9 mouse cellular contexts compared by ENCODE assay signal in the genomic region with DNA sequence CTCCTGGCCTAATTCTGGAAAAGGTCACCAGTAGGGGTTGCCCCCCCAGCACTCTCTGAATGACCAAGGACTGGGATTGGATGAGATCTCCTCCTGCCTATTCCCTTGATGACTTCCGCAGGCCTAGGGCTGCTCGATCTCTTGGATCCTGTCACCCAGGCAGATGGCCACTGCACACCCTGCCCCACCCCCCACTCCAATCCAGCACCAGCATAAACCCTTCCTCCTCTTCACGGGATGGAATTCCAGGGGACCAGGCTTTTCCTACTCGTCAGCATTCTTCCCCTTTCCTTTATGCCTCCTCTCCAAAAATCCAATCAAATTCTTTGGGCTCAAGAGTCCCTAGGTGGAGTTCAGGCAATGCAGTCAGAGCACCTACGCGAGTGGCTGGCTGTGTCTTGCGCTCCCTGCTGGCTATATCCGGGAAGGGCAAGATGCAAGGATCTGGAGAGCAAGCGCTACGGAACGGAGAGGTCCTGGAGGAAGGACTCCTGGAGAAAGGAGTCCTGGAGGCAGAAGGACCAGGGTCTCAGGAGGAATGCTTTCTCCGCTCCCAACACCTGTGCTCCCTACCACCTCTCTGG. TPM values are rescaled to one million over a fixed set of nuclear protein-coding genes. Genes with fewer than 3 reads are reported as not detected.
A peak's percentile ranks its signal among the peaks of the same experiment; 100 is the strongest.
DNase-seq lines count a peak whose midpoint lies in the region; ATAC-seq and TF ChIP-seq lines count a peak whose summit lies in the region.
"Had no signal": no experiment of that assay in that cellular context is flagged by ENCODE, and none has a peak within 500 bp of the region (broad histone marks: within the 10 kb centered on the region; RNA-seq: fewer than 3 reads in every experiment).

No protein-coding gene starts in this region.

- no peak overlapping the region for H3K4me3 ChIP-seq in hindbrain, embryonic 14.5 days (replicated peaks; ENCODE audit: low read length)
- H3K4me3 ChIP-seq in small intestine, adult 2 months (ENCODE audit: low read depth, low read length), result no peak overlapping the region

- DNase-seq in MEL-GATA-1-ER (ENCODE audit: extremely low read depth, low read depth) (peak; percentile 30), adipocyte (ENCODE audit: low spot score) (no peak)
- peak; percentile 56 for DNase-seq in c-Kit-positive CD71-negative TER-119-negative erythroid progenitor cells, embryonic 14.5 days (ENCODE audit: low read depth)
- DNase-seq in hindbrain, embryonic 14.5 days (ENCODE audit: low spot score), result peak; percentile 64
- peak; percentile 71 to 74 for DNase-seq in left cerebral cortex, adult 18-20 months (ENCODE audit: low spot score in 2 of 2)

- H3K27me3 ChIP-seq in hindbrain, embryonic 14.5 days (ENCODE audit: control insufficient read depth, insufficient read depth, low read length), result peaks cover 3% of the 10 kb centered on the region; the same call in 1 of the 2 replicates
- 0 out of 2 replicates have a peak, but pooled peaks cover 8% of the 10 kb centered on the region for H3K27me3 ChIP-seq in small intestine, adult 2 months (ENCODE audit: control insufficient read depth, insufficient read depth, low read length)

- no peak overlapping the region for H3K27ac ChIP-seq in hindbrain, embryonic 14.5 days
- no peak overlapping the region for H3K27ac ChIP-seq in small intestine, adult 2 months (ENCODE audit: insufficient read depth, low read depth, low read length)

- H3K9ac ChIP-seq in hindbrain, embryonic 14.5 days, result no peak overlapping the region

- TF ChIP-seq CTCF in small intestine, adult 2 months (IDR thresholded peaks at IDR 0.05; ENCODE audit: extremely low read depth, insufficient read length, insufficient replicate concordance, low read depth, low read length), result peak; percentile 70; the same call in 1 of the 2 replicates

- ATAC-seq in erythroid progenitor cell, adult 5-6 weeks (replicated peaks; ENCODE audit: low FRiP score, poor library complexity, severe bottlenecking), result peak; percentile 50
- peak; percentile 41; the same call in 1 of the 2 replicates for ATAC-seq in hindbrain, embryonic 14.5 days (ENCODE audit: low FRiP score)
- peak; percentile 79 for ATAC-seq in megakaryocyte progenitor cell, adult 5-6 weeks (replicated peaks; ENCODE audit: poor library complexity)

- 20% methylated on average over 12 of the region's 12 CpGs for WGBS in hindbrain, embryonic 14.5 days
- WGBS in small intestine, adult 2 months, result 10% methylated on average over 12 of the region's 12 CpGs

- no peaks in the 10 kb centered on the region for H3K36me3 ChIP-seq in hindbrain, embryonic 14.5 days (replicated peaks; ENCODE audit: control insufficient read depth, insufficient read depth)
- H3K36me3 ChIP-seq in small intestine, adult 2 months (ENCODE audit: control insufficient read depth, insufficient read depth, low read length), result no peaks in the 10 kb centered on the region

- H3K4me1 ChIP-seq in hindbrain, embryonic 14.5 days (replicated peaks; ENCODE audit: control insufficient read depth, insufficient read depth, low read length), result no peaks in the 10 kb centered on the region
- 0 out of 2 replicates have a peak, but pooled peaks cover 2% of the 10 kb centered on the region for H3K4me1 ChIP-seq in small intestine, adult 2 months (ENCODE audit: control insufficient read depth, insufficient read depth, insufficient read length, low read length)

- H3K9me3 ChIP-seq in hindbrain, embryonic 14.5 days (ENCODE audit: control insufficient read depth, low read length), result no peaks in the 10 kb centered on the region

- H3K4me2 ChIP-seq in hindbrain, embryonic 14.5 days (replicated peaks), result no peak overlapping the region

- no peak for TF ChIP-seq POLR2A in small intestine, adult 2 months (IDR thresholded peaks at IDR 0.05; ENCODE audit: low read depth, low read length)

RNA-seq across cellular contexts. Expression of a gene that starts 7.1 kb away (rescaled TPM):
- not detected in 2 replicates for total RNA-seq in erythroid progenitor cell, adult 5-6 weeks (2015; ENCODE audit: low replicate concordance)
- 0.13 TPM in 1 of 2 replicates, not detected in the other for total RNA-seq in erythroid progenitor cell, adult 5-6 weeks (2017; ENCODE audit: low replicate concordance)
- 105 and 137 TPM in 2 replicates for polyA plus RNA-seq in hindbrain, embryonic 14.5 days (2014; fragmentation: Nextera tagmentation; extraction: Ambion mirVana)
- 100 to 1,000 TPM; 147 to 179 TPM for total RNA-seq in left cerebral cortex, adult 18-20 months (2021)
- not detected in 2 replicates for total RNA-seq in megakaryocyte progenitor cell, adult 5-6 weeks (2015)
- not detected in 2 replicates for total RNA-seq in megakaryocyte progenitor cell, adult 5-6 weeks (2017)
- polyA plus RNA-seq in small intestine, adult 2 months (2012; rRNA removed), result 2.7 and 4.6 TPM in 2 replicates

RNA-seq across cellular contexts. Expression of a gene that starts 28.9 kb away (rescaled TPM):
- not detected in 2 replicates for total RNA-seq in erythroid progenitor cell, adult 5-6 weeks (2015; ENCODE audit: low replicate concordance)
- total RNA-seq in erythroid progenitor cell, adult 5-6 weeks (2017; ENCODE audit: low replicate concordance), result not detected in 2 replicates
- polyA plus RNA-seq in hindbrain, embryonic 14.5 days (2014; fragmentation: Nextera tagmentation; extraction: Ambion mirVana), result 0.50 TPM in 1 of 2 replicates, not detected in the other
- total RNA-seq in left cerebral cortex, adult 18-20 months (2021), result not detected
- total RNA-seq in megakaryocyte progenitor cell, adult 5-6 weeks (2015), result not detected in 2 replicates
- total RNA-seq in megakaryocyte progenitor cell, adult 5-6 weeks (2017), result not detected in 2 replicates
- 0.38 and 336 TPM in 2 replicates for polyA plus RNA-seq in small intestine, adult 2 months (2012; rRNA removed)
- total RNA-seq: layer of hippocampus, adult 18-20 months had no signal

RNA-seq across cellular contexts. Expression of a gene that starts 34.5 kb away (rescaled TPM):
- 7.2 and 10.1 TPM in 2 replicates for total RNA-seq in erythroid progenitor cell, adult 5-6 weeks (2015; ENCODE audit: low replicate concordance)
- 1.9 and 5.5 TPM in 2 replicates for total RNA-seq in erythroid progenitor cell, adult 5-6 weeks (2017; ENCODE audit: low replicate concordance)
- polyA plus RNA-seq in hindbrain, embryonic 14.5 days (2014; fragmentation: Nextera tagmentation; extraction: Ambion mirVana), result 59.6 and 60.2 TPM in 2 replicates
- total RNA-seq in left cerebral cortex, adult 18-20 months (2021), result 10 to 100 TPM; 47.2 to 49.3 TPM
- total RNA-seq in megakaryocyte progenitor cell, adult 5-6 weeks (2015), result 1.5 and 4.0 TPM in 2 replicates
- 1.4 and 2.5 TPM in 2 replicates for total RNA-seq in megakaryocyte progenitor cell, adult 5-6 weeks (2017)
- polyA plus RNA-seq in small intestine, adult 2 months (2012; rRNA removed), result 253 and 689 TPM in 2 replicates

RNA-seq across cellular contexts. Expression of a gene that starts 43.4 kb away (rescaled TPM):
- total RNA-seq in erythroid progenitor cell, adult 5-6 weeks (2015; ENCODE audit: low replicate concordance), result 1,616 and 1,886 TPM in 2 replicates
- 389 and 952 TPM in 2 replicates for total RNA-seq in erythroid progenitor cell, adult 5-6 weeks (2017; ENCODE audit: low replicate concordance)
- polyA plus RNA-seq in hindbrain, embryonic 14.5 days (2014; fragmentation: Nextera tagmentation; extraction: Ambion mirVana), result 1,239 and 1,372 TPM in 2 replicates
- total RNA-seq in left cerebral cortex, adult 18-20 months (2021), result 100 to 1,000 TPM; 831 to 849 TPM
- 1,262 and 1,322 TPM in 2 replicates for total RNA-seq in megakaryocyte progenitor cell, adult 5-6 weeks (2015)
- 95.6 and 142 TPM in 2 replicates for total RNA-seq in megakaryocyte progenitor cell, adult 5-6 weeks (2017)
- 49.3 and 102 TPM in 2 replicates for polyA plus RNA-seq in small intestine, adult 2 months (2012; rRNA removed)

RNA-seq across cellular contexts. Expression of a gene that starts 51.6 kb away (rescaled TPM):
- not detected in 2 replicates for total RNA-seq in erythroid progenitor cell, adult 5-6 weeks (2015; ENCODE audit: low replicate concordance)
- not detected in 2 replicates for total RNA-seq in erythroid progenitor cell, adult 5-6 weeks (2017; ENCODE audit: low replicate concordance)
- 19.1 and 20.4 TPM in 2 replicates for polyA plus RNA-seq in hindbrain, embryonic 14.5 days (2014; fragmentation: Nextera tagmentation; extraction: Ambion mirVana)
- total RNA-seq in left cerebral cortex, adult 18-20 months (2021), result 10 to 100 TPM; 10.4 to 11.3 TPM
- 0.05 TPM in 1 of 2 replicates, not detected in the other for total RNA-seq in megakaryocyte progenitor cell, adult 5-6 weeks (2015)
- 0.08 TPM in 1 of 2 replicates, not detected in the other for total RNA-seq in megakaryocyte progenitor cell, adult 5-6 weeks (2017)
- 11.4 and 12.8 TPM in 2 replicates for polyA plus RNA-seq in small intestine, adult 2 months (2012; rRNA removed)

Comparison
In these comparisons a context has a peak if more than half of its experiments do, and no peak if none do; other contexts are left out.
1. RNA of a gene that starts 7.1 kb away (total RNA-seq): 147 to 179 TPM in left cerebral cortex, adult 18-20 months; 0.13 TPM in erythroid progenitor cell, adult 5-6 weeks and not detected in megakaryocyte progenitor cell, adult 5-6 weeks; every median in the first group is over 100 times any median in the second.
2. RNA of a gene that starts 34.5 kb away (total RNA-seq): 47.2 to 49.3 TPM in left cerebral cortex, adult 18-20 months; 1.9 to 10.1 TPM in erythroid progenitor cell, adult 5-6 weeks and 1.4 to 4.0 TPM in megakaryocyte progenitor cell, adult 5-6 weeks; every median in the first group is over 4 times any median in the second.
3. Peak in every context shown above with its lines, with median percentiles within 50 percentile points of each other: ATAC-seq.